Mouse (Mus musculus) embryonic facial prominence, embryonic 14.5 days (tissue): ENCODE data around the gene Fkbp9. TPM values are rescaled to one million over a fixed set of nuclear protein-coding genes. Genes with fewer than 3 reads are reported as not detected.

Experiments
- ATAC-seq: fragments of 200-750 bp; cut with Nextera tagmentation; 2 replicates; pipeline ENCODE4 v1.8.0; 2017; ENCODE audit warnings: low read depth, moderate number of reproducible peaks, moderate TSS enrichment
- DNase-seq: peaks from one replicate; pipeline ENCODE4 v3.0.0-alpha.2; 2015; ENCODE audit warnings: low spot score
- H3K27ac ChIP-seq: fragments of 300-500 bp; sonication (generic); replicated peaks from 2 replicates; pipeline ENCODE4 v1.5.1; 2014; ENCODE audit warnings: low read depth, mild to moderate bottlenecking, low read length, moderate library complexity
- H3K27me3 ChIP-seq: fragments of 300-500 bp; sonication (generic); replicated peaks from 2 replicates; pipeline ENCODE4 v1.6.1; 2014; ENCODE audit warnings: low read length; ENCODE audit not compliant: control insufficient read depth, insufficient read depth
- H3K36me3 ChIP-seq: fragments of 300-500 bp; sonication (generic); 2 replicates; pipeline ENCODE4 v1.6.1; 2014; ENCODE audit warnings: low read length, mixed read lengths; ENCODE audit not compliant: control insufficient read depth, insufficient read depth
- H3K4me1 ChIP-seq: fragments of 300-500 bp; sonication (generic); 2 replicates; pipeline ENCODE4 v1.6.1; 2014; ENCODE audit warnings: antibody characterized with exemption, low read length; ENCODE audit not compliant: control insufficient read depth, insufficient read depth
- H3K4me2 ChIP-seq: fragments of 300-500 bp; sonication (generic); 2 replicates; pipeline ENCODE4 v1.6.1; 2014; ENCODE audit warnings: low read depth, mild to moderate bottlenecking, low read length, moderate library complexity, mixed read lengths
- H3K4me3 ChIP-seq: fragments of 300-500 bp; sonication (generic); 2 replicates; pipeline ENCODE4 v1.5.1; 2014; ENCODE audit warnings: low read depth, mild to moderate bottlenecking, low read length
- H3K9ac ChIP-seq: fragments of 300-500 bp; sonication (generic); 2 replicates; pipeline ENCODE4 v1.6.1; 2014; ENCODE audit warnings: low read depth, mild to moderate bottlenecking, low read length, moderate library complexity, mixed read lengths
- H3K9me3 ChIP-seq: fragments of 300-500 bp; sonication (generic); 2 replicates; pipeline ENCODE4 v1.6.1; 2016; ENCODE audit warnings: low read length; ENCODE audit not compliant: control insufficient read depth
- WGBS: fragments of 180-500 bp; shearing (Covaris S2); extraction: QIAGEN DNeasy Blood & Tissue Kit; methylation state at CpG from one replicate; pipeline ENCODE4 v1.1.7; 2014; 5-methylcytosine and 5-hydroxymethylcytosine counted together
- polyA plus RNA-seq: library from polyadenylated mRNA; unstranded; fragments of >200 nt; fragmentation: Nextera tagmentation; extraction: Ambion mirVana; gene quantifications from 2 replicates; pipeline ENCODE4 v1.2.1, GENCODE M21; 2014

Fkbp9 gene
- polyA plus RNA-seq, 1 experiment from 2014 or later: 240 TPM

DNA sequence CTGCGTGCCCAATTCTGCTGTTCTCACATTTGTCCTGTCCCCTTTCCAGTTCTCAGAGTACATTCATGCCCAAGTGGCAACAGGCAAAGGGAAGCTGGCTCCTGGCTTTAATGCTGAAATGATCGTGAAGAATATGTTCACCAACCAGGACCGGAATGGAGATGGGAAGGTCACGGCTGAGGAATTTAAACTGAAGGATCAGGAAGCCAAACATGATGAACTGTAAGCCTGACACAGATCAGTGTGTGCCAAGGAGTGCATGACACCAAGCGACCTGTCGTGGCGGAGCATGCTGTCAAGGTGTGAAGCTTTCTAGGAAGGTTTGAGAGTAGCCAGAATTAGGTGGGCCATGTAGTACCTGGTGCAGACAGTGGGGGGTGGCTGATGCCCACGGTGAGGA is 46.1 kb downstream of the Fkbp9 start:
- DNase-seq (no peak), ATAC-seq (no peak)
- Histone ChIP-seq H3K27ac (no peak overlapping the region), H3K9ac (no peak overlapping the region), H3K4me1 (no peaks in the 10 kb centered on the region), H3K36me3 (peaks cover 84% of the 10 kb centered on the region), H3K4me3 (no peak overlapping the region), H3K4me2 (no peak overlapping the region), H3K9me3 (no peaks in the 10 kb centered on the region), H3K27me3 (no peaks in the 10 kb centered on the region)
- WGBS: 91% methylated on average over 8 of the region's 8 CpGs

GRCm38 (mm10) chr6:56879352-56879955 is 47.6 kb downstream of the Fkbp9 start:
- 75% methylated on average over 1 of the region's 1 CpGs for WGBS

GRCm38 (mm10) chr6:56888561-56888960 is 56.7 kb downstream of the Fkbp9 start:
- no peak overlapping the region for H3K4me3 ChIP-seq
- H3K36me3 ChIP-seq: peaks cover 52% of the 10 kb centered on the region
- 0 out of 2 replicates have a peak, but pooled peaks cover 4% of the 10 kb centered on the region for H3K9me3 ChIP-seq
- H3K4me2 ChIP-seq: no peak overlapping the region
- DNase-seq (no peak), ATAC-seq (no peak)
- no peaks in the 10 kb centered on the region for H3K27me3 ChIP-seq
- H3K9ac ChIP-seq: no peak overlapping the region
- WGBS: 91% methylated on average over 6 of the region's 6 CpGs
- H3K4me1 ChIP-seq: no peaks in the 10 kb centered on the region
- no peak overlapping the region for H3K27ac ChIP-seq

More at GRCm38 (mm10) chr6:56879352-56879955, 47.6 kb downstream of the Fkbp9 start:
- Histone ChIP-seq H3K36me3 (peaks cover 88% of the 10 kb centered on the region), H3K4me1 (no peaks in the 10 kb centered on the region), H3K4me3 (no peak overlapping the region), H3K4me2 (no peak overlapping the region), H3K27me3 (no peaks in the 10 kb centered on the region), H3K9me3 (no peaks in the 10 kb centered on the region), H3K9ac (no peak overlapping the region), H3K27ac (no peak overlapping the region)
- ATAC-seq: no peak
- DNase-seq: no peak

- no peak overlapping the region for H3K4me2 ChIP-seq
- no peak overlapping the region for H3K9ac ChIP-seq
- WGBS: 78% methylated on average over 2 of the region's 2 CpGs
- H3K4me3 ChIP-seq: no peak overlapping the region
- H3K4me1 ChIP-seq: no peaks in the 10 kb centered on the region
- DNase-seq: no peak
- 0 out of 2 replicates have a peak, but pooled peaks cover 4% of the 10 kb centered on the region for H3K9me3 ChIP-seq
- no peak overlapping the region for H3K27ac ChIP-seq
- ATAC-seq: no peak
- H3K27me3 ChIP-seq: no peaks in the 10 kb centered on the region
- peaks cover 38% of the 10 kb centered on the region for H3K36me3 ChIP-seq
These were observed 58.9 kb downstream of the Fkbp9 start for GRCm38 (mm10) chr6:56890762-56891161.

GRCm38 (mm10) chr6:56899601-56900000 is 67.7 kb downstream of the Fkbp9 start:
- H3K4me2 ChIP-seq: no peak overlapping the region
- H3K4me3 ChIP-seq: no peak overlapping the region
- peaks cover 11% of the 10 kb centered on the region; the same call in 1 of the 2 replicates for H3K4me1 ChIP-seq
- H3K9me3 ChIP-seq: no peaks in the 10 kb centered on the region
- H3K9ac ChIP-seq: no peak overlapping the region
- no peak for ATAC-seq
- no peaks in the 10 kb centered on the region for H3K27me3 ChIP-seq
- no peak overlapping the region for H3K27ac ChIP-seq
- DNase-seq: no peak
- 79% methylated on average over 3 of the region's 3 CpGs for WGBS
- no peaks in the 10 kb centered on the region for H3K36me3 ChIP-seq

DNA sequence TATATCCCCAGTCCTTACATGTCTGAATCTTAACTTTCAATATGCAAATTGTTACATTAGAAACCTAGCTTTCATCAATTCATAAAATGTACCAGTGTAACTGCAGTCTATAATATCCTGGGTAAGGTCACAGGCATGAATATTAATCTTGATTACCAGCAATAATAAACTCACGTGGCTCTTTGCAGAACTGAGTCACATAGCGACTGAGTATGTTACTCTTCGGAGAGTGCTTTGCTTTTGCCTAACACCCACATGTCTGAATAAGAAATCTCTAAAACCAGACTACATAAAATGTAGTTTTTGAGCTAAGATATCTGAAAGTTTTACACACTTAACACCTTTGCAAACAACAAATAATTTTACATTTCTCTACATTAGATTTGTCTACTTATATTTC is 69.5 kb downstream of the Fkbp9 start:
- Histone ChIP-seq H3K4me3 (no peak overlapping the region), H3K4me2 (no peak overlapping the region), H3K4me1 (peaks cover 12% of the 10 kb centered on the region; the same call in 1 of the 2 replicates), H3K36me3 (no peaks in the 10 kb centered on the region), H3K9ac (no peak overlapping the region), H3K27me3 (no peaks in the 10 kb centered on the region), H3K9me3 (no peaks in the 10 kb centered on the region), H3K27ac (no peak overlapping the region)
- ATAC-seq: no peak
- DNase-seq: no peak
- WGBS: 64% methylated on average over 3 of the region's 3 CpGs

DNA sequence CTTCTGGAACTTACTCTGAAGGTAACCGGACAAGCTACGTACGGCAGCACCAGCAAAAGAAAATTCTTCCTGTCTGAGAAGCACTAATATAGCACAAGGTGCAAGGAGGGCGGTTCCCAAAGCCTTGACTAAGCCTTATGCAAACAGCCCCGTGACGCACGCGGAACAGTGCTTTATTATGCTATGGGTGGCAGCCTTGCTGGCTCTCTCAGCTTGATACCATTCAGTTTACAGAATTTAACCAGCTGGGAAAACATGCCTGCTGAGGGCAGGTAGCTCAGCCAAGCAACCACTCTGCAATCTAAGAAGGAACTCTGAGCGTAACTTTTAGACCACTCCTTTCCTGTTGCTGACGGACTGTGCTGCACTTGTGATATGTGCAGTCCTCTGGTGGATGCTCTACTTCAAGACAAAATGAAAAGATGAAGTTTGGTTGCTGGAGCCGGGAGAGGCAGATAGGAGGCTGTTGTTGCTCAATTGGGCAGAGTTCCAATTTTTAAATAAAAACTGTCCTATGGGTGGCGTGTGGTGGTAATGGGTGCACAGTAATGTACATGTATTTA is 70.0 kb downstream of the Fkbp9 start:
- Histone ChIP-seq H3K9ac (no peak overlapping the region), H3K4me2 (peak overlapping the region; percentile 33), H3K27me3 (no peaks in the 10 kb centered on the region), H3K4me3 (no peak overlapping the region), H3K9me3 (no peaks in the 10 kb centered on the region), H3K27ac (no peak overlapping the region), H3K4me1 (peaks cover 12% of the 10 kb centered on the region; the same call in 1 of the 2 replicates), H3K36me3 (no peaks in the 10 kb centered on the region)
- WGBS: 33% methylated on average over 12 of the region's 12 CpGs
- ATAC-seq (peak; percentile 78), DNase-seq (peak; percentile 81)

- no peak overlapping the region for H3K27ac ChIP-seq
- 87% methylated on average over 7 of the region's 7 CpGs for WGBS
These were observed 71.0 kb downstream of the Fkbp9 start for GRCm38 (mm10) chr6:56902606-56903520.

More at GRCm38 (mm10) chr6:56902606-56903520, 71.0 kb downstream of the Fkbp9 start:
- Histone ChIP-seq H3K9ac (no peak overlapping the region), H3K9me3 (no peaks in the 10 kb centered on the region), H3K4me2 (no peak overlapping the region), H3K36me3 (no peaks in the 10 kb centered on the region), H3K4me3 (no peak overlapping the region), H3K27me3 (no peaks in the 10 kb centered on the region), H3K4me1 (peaks cover 12% of the 10 kb centered on the region; the same call in 1 of the 2 replicates)
- ATAC-seq (no peak), DNase-seq (no peak)
